Mouse (Mus musculus): ENCODE results near the gene Cdkl3. TPM values are rescaled to one million over a fixed set of nuclear protein-coding genes. Genes with fewer than 3 reads are reported as not detected.

Gene Cdkl3
- total RNA-seq, 2 experiments from 2014 or later, result 1.6 to 2.5 TPM

DNA sequence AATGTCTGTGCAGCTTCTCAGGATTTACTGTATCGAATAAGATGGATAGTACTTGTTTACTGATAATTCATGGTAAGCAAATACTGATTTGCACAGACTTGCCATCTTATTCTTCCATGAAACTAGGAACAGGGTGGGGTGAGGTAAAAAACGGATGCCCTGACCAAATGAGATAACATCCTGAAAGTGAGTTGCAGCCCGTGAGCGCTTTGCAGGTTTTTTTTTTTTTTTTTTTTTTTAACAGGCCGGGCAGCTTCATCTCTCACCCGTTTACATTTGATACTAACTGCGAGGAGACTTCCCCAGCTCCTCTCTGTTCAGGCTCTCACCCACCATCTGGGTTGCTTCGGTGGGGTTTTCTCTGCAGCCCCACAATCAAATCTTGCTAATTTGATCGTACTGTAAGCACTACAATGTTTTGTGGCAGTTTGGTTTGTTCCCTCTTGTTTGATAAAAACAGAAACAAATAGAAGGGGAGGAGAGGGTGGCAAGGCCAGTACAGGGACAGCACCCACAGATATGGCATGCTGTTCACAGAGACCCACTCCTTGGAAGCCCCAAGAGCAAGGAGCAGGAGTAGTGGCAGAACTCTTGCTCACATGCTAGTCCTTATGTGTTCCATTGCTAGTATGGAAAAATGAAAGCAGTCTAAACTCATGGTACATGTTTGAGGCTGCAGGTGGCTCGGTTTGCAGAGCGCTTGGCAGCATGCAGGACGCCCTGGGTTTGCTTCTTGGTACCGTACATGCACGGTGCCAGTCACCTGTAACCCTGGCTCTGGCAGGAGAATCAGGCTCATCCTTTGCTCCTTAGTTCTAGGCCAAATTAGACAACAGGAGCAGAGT is 70.8 kb downstream of the Cdkl3 start:
- intact Hi-C loops (cut with DNase I), result no loop called here
- no peak for DNase-seq

DNA sequence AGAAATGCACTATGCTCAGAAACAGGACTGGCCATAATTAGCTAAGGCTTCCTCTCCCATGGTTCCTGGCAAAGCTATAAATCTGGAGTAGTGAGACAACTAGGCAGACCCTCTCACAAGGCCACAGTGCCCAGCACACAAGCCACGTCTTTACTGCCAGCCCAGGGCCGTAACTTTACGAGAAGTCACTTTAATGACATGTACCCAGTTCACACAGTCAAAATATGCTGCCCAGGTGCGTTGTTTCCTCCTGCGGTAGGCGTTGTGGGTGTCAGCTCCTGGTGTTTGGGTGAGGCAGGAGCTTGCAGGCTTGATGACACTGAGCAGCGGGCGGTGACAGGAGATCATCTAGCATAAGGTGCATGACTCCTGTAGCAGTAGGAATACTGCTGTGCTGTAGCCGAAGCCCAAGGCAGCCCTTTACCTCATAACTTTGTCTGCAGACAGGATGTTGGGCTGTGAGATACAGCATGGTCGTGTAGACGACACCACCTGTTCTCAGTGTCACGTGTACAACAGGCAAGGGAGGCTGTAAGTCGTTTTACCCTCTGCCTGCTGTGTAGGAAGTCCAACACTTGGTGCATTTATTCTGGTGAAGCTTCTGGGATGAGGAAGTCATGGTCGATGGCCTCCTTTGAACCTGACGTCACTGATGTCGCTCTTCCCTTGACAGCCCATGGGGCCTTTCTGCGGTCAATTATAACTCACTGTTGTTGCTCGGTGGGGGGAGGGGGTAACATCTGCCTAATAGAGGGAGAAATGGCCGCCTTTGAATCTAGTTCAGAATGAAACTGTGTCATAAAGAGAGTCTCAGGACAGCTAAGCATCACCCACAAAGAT is 72.0 kb downstream of the Cdkl3 start:
- intact Hi-C loops (cut with DNase I), result no loop called here
- DNase-seq, result no peak

DNA sequence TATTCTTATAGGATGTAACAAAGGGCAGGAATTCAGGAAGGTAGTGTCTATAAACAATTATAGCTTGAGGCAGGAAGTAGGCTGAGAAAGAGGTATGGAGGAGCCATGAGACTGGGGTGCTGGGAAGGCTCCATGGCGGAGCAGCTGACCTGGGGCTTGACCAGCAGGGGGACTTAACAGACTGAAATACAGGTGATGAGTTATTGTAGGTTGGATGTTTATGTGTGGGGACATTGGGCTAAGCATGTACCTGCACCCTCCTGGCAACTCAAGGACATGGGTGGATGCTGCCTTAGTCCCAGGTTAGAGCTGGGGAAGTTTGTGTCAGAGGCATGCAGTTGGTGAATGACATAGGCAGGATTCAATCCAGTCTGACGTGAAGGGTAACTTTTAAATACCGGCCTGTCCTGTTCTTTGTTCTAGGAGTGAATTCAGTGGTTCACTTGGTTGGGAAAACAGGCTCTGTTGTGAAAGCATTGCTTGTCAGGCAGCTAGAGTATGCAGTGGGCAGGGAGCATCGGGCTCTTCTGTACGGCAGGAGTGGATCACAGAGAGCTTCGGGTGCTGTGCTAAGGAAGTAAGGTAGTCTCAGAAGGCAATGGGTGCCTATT is 72.8 kb downstream of the Cdkl3 start:
- intact Hi-C loops (cut with DNase I), result no loop called here
- DNase-seq, result no peak

DNA sequence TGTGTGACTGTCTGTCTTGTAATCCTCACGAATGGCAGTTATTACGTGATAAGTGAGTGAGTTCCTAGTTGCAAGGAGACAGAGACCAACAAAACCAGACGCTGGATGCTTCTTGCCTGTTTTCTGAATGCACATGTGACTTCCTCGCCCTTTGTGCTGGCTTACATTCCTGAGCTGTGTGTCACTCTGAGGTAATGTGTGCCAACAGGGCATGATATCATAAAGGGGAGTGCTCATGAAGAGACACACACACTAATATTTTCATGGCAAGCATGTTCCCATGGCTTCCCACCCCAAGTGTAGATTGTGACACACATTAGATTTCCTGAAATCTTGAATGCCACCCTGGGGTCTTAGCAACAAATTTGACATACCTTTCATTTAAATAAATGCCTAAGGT is 73.9 kb downstream of the Cdkl3 start:
- intact Hi-C loops (cut with DNase I), result no loop called here
- no peak for DNase-seq

DNA sequence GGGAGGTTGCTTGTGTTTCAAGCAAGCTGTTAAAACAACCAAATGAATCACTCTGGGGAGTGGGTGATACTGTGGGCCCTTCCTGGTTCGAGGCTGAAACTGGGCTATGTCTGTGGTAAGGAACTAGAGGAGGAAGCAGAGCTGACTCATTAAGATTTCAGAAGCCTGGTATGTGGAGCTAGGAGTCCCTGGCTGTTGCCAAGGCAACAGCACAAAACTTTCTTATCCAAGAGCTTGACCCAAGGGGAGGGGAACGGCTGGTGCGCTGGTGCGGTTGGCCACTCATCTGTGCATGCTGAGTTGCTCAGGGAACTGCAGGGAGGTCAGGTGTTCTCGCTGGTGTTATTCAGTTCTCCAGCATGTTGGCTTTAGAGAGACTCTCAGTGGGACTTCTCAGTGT is 76.0 kb downstream of the Cdkl3 start:
- intact Hi-C loops (cut with DNase I), result no loop called here
- DNase-seq, result no peak

DNA sequence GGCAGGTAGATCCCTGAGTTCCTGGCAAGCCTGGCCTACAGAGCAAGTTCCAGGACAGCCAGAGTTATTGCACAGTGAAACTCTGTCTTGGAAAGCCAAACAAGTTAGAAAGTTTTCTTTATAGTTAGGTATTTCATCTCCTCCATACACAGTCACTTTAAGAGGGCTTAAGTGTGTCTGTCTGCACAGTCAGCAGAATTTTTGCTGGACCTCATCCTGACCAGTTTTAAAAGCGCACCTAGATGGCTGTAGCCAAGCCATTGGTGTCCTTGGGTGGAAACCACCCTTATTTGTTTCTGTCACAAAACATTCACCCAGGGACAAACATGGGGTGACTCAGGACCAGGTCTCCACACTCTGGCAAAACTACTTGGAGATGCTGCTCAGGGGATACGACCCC is 76.6 kb downstream of the Cdkl3 start:
- no peak for DNase-seq
- intact Hi-C loops (cut with DNase I), result no loop called here

DNA sequence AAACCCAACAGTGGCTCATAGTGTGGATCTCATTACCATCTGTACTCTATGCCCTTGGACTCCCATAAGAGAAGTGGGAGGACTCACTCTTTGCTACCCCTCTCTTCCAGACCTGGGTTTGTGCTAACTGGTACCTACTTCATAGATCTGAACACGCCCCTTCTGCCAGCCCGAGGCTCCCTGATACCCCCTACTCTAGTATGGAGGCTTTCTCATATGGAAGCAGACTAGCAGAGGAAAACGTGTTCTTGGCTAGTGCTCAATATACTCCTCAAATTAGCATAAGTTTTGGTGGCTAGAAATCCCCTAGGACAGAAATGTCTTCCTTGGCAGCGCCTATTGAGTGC is 81.8 kb downstream of the Cdkl3 start:
- intact Hi-C loops (cut with DNase I), result loop anchor here (5.0 kb wide), 1 partner anchor 64 kb away; no protein-coding TSS in a partner anchor
- DNase-seq, result no peak

DNA sequence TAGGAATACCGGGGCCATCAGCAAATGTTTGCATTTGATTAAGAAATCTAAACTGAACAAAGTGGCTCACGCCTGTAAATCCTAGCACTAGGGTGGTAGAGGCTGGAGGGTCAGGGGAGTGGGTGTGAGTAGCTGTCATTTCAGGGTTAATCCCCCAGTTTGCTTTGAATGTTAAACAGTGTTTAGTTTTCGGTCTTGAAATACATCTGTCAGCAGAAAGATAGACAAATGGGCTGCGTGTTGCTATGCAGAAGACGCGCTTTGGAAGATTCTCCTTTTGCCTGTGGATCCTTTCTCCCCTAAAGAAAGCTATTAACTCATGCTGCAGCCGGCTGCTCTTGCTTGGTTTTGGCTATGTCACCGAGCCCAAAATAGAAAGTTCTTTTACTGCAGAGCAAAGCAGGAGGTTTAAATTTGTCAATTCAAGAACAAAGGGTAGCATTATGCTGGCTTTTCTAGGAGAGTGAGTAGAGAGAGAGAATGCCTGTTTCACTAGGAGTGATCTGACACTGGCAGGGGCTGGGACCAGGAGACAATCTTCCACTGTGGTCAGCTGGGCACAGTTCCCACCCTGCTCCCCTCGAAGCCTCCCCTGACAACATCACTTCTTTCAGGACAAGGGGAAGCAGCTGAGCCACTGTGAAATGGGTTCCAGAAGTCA is 82.3 kb downstream of the Cdkl3 start:
- intact Hi-C loops (cut with DNase I), result loop anchor here (5.0 kb wide), 1 partner anchor 64 kb away; no protein-coding TSS in a partner anchor
- no peak for DNase-seq

DNA sequence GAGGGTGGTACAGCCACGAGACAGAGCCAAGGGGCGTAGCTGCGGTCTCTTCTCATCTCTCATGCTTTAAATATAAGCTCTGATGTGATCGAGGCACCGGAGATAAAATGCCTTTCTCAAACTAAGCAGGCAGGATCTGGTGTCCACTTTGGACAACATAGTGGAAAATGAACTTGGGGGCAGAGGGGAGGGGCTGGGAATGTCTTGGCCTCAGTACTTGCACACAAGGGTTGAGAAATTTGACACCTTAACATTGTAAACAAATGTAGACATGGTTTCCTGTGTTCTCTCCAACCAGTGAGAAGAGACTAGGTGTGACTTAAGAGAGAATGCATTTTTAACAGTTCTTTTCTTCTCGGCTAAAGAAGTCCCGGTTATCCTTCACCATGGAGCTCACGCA is 85.3 kb downstream of the Cdkl3 start:
- intact Hi-C loops (cut with DNase I), result loop anchor here (5.0 kb wide), 1 partner anchor 67 kb away; no protein-coding TSS in a partner anchor

DNA sequence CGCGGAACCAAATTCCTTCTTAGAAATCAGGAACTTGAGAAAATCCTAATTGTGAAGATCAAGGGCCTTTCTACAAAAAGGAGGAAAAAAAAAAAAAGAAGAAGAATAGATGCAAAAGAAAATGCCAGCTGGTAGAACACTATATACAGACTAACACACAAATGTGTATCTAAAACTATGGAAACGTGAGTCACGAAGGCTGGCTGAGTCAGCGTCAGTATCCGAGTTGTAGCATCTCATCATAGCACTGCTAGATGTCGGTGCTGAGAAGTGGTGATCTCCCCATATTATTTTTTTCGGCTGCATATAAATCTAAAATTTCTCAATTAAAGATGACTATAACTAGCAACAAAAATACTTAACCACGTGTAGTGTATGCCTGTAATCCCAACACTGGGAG is 87.2 kb downstream of the Cdkl3 start:
- no peak for DNase-seq
- intact Hi-C loops (cut with DNase I), result no loop called here

More for the DNA sequence above, 85.3 kb downstream of the Cdkl3 start:
- no peak for DNase-seq

DNA sequence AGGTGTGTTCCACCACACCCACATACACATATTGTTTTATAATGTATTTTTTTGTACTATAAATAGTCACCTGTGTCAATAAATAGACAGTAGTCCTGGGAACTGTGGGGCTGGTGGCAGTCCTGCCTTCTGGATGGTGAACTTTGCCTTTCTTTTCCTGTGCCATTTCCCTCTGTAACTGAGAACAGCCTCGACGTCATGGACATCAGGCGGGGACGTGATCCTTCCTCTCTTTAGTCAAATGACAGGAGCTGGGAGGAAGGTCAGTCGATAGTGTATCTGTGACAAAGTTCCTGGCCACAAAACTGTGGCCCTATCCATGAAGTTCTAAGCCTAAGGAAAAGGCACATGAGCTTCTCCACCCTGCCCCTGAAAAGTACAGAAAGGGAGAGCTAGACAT is 90.5 kb downstream of the Cdkl3 start:
- no peak for DNase-seq
- intact Hi-C loops (cut with DNase I), result no loop called here

DNA sequence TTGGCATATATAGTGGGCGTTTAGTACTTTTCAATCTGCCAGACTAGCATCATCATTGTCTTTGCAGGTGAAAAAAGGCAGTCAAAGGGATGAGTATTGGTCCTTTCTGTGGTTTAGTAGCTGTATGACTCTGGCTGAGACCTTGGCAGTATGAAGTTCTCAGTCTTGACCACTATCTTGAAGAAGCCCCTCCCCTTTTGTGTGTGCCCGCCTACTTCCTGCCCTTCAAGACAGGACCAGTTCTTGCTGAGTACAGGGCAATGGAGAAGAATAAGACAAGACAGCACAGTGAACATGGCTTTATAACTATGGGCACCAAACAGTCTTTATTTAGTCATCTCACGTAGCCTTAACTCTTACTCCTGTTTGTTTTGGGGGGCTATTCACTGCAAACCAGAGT is 93.0 kb downstream of the Cdkl3 start:
- intact Hi-C loops (cut with DNase I), result loop anchor here (5.0 kb wide), 1 partner anchor 95 kb away; the partner anchor contains the start of genes Cdkl3 and Ube2b
- no peak for DNase-seq

DNA sequence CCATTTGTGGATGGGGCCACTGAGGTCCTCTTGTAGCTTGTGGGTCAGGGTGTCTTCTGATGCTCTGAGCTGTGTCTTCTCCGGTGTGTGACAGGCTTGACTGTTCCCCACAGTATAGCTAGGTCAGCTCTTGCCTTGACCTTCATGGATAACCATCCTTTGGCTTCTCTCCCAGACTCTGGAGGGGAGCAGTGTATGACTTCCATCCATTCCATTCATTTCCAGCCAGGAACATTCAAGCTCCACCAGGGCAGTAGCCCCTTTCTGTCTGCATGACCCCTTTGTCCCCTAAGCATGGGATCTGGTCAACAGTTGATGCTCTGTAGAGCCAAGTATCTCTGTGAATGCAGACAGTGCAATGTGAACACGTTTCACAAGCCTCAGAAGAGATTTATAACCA is 93.6 kb downstream of the Cdkl3 start:
- DNase-seq, result no peak
- intact Hi-C loops (cut with DNase I), result loop anchor here (5.0 kb wide), 1 partner anchor 95 kb away; the partner anchor contains the start of genes Cdkl3 and Ube2b

DNA sequence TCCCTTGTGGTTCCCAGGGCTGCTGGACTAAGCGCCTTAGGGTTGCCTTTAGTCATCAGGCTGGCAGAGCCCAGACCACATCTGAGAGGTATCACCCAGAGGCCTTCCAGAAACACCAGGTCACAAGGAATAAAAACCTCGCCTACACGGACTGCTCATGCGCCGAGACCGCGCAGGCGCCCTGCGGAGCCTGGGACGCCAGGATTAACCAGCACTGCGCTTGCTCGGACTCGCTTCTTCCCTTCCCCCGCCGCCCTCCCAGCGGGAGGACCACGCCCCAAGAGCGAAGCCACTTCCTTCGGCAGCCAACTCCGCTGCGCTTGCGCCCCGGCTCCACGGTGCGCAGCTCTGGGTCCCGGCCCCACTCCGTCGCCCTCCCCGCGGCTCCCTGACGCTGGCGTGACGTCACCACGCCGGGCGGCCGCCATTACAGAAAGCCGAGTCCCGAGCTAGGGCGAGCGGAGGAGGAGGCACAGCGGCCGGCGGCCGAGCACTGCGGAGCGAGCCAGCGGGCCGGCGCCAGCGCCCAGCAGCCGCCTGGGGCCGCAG is 94.5 kb downstream of the Cdkl3 start, which contains the start of gene Ppp2ca:
TSS of gene Ppp2ca (plus strand) at position 284 of the 549 bp plus-strand sequence.
- intact Hi-C loops (cut with DNase I), result loop anchor here (5.0 kb wide), 1 partner anchor 96 kb away; the partner anchor contains the start of genes Cdkl3 and Ube2b
- DNase-seq, result peak; percentile 95 to 97

DNA sequence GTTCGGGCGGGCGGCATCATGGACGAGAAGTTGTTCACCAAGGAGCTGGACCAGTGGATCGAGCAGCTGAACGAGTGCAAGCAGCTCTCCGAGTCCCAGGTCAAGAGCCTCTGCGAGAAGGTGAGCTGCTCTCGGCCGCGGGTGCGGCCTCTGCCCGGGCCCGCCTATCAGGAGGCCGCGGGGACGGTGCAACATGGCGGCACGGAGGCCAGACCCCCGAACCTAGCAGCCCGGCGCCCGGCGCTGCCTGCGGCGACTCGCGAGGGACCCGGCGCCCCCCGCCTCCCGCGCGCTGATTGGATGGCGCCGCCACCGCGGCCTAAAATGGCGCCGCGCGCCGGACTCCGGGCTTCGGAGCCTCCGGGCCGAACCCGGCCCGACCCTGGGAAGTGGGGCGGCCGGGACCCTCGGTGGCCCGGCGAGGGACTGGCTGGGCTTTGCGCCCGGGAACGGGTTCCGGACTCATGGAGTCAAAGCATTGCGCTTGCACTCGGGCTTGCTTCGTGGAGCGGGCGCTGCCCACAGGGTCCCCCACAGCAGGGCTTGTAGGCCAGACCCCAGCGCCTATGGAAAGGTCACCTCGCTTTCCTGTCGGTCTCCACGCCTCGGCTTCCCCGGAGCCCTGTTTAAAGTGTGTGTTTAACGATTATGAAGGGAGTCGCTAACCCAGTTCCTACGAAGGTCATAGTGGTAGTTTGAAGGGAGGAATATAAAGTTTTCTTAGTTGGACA is 95.2 kb downstream of the Cdkl3 start:
- DNase-seq, result peak; percentile 49 to 63
- intact Hi-C loops (cut with DNase I), result loop anchor here (5.0 kb wide), 1 partner anchor 97 kb away; the partner anchor contains the start of genes Cdkl3 and Ube2b

DNA sequence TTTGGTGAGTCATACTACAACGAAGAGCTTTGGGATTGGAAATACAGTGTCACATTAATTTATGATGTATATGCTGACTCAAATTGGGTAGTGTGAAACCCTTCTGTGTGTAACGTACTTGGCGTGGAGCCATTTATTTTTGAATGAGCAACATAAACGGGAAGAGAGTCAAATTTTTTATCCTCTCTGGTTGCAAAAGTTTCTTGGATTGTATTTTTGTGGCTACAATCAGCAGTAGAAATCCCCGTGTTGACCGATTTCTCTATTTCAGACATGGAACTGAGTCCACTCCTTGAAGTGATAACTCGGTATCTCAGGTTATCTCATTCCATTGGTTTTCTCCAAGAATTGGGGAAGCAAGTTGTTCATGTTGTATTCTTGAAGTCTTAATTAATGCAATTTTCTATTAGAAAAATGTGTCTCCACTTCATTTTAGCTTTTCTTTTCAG is 95.8 kb downstream of the Cdkl3 start:
- intact Hi-C loops (cut with DNase I), result loop anchor here (5.0 kb wide), 1 partner anchor 97 kb away; the partner anchor contains the start of genes Cdkl3 and Ube2b

DNA sequence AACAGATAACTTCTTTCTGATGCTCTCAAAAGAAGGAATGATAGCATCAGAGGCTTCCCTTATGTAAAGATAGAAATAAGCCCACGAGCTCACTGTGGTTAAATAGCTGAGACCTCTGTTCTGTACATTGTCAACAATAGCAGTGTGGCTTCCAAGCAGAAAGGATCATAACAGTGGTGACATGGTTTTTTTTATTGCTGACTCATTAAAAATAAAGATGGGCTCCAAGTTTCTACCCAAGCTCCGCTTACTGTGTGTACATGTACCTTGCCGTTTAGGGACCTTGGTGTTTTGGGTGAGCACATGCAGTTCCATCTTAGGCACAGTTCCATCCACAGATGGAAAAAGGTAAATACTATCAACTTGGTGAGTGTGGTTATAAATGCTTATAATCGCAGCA is 99.0 kb downstream of the Cdkl3 start:
- no peak for DNase-seq
- intact Hi-C loops (cut with DNase I), result no loop called here

More for the DNA sequence above, 95.8 kb downstream of the Cdkl3 start:
- no peak for DNase-seq

DNA sequence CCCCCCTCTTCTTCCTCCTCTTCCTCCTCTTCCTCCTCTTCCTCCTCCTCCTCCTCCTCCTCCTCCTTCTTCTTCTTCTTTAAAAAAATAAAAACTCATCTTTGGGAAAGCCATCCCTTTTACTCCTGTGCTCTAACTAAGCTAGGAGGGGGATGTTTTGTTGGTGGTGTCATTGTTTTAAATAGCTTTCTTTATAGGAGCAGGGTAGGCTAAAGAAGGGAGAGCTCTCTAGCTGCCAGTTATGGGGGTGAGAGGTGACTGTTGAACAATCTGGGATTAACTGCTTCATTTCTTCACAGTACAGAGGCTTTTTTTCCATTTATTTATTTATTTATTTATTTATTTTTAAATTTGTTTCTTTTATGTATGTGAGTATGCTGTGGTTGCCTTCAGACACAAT is 101.5 kb downstream of the Cdkl3 start:
- intact Hi-C loops (cut with DNase I), result no loop called here
- DNase-seq, result no peak

DNA sequence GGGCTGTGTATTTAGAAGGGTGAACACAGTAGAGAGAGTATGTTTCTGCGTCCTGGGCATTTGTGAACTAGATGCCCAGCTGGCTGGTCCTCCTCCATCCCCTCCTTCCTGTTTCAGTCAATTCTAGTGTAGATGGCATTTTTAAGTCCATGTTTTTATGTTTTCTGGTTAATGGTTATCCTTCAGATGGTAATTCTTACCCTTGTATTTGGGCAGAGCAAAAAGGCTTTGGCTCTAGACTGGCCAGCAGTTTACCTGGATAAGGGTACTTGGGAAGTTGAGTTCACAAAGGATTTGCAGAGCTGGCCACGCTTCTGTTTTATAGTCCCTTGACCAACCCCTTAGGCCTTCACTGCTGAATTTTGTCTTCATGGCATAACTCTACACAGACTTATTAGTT is 102.0 kb downstream of the Cdkl3 start:
- DNase-seq, result no peak
- intact Hi-C loops (cut with DNase I), result no loop called here
